Mouse (Mus musculus) gastrocnemius, adult 8-10 months (tissue): ENCODE results near the gene Il1rl1. TPM values are rescaled to one million over a fixed set of nuclear protein-coding genes. Genes with fewer than 3 reads are reported as not detected.

ENCODE experiments used
- total RNA-seq, 4 experiments: library from RNA; stranded (reverse); gene quantifications; 2 replicates each; pipeline ENCODE4 v1.2.4; 2022

Gene Il1rl1
- total RNA-seq, 4 experiments from 2014 or later = 0.39 to 0.94 (median 0.52) TPM

Other genes with a start within 250 kb of the Il1rl1 start
- 1 to 10 TPM; 1.3 to 3.0 (median 2.0) TPM for gene Il1r1, start 204.5 kb upstream of the Il1rl1 start, total RNA-seq
- gene Il1rl2, start 105.0 kb upstream of the Il1rl1 start, total RNA-seq = 1 to 10 TPM in 1 of 4 experiments, under 1 TPM in 3; 0.27 to 1.6 (median 0.49) TPM
- gene Il18r1, start 36.0 kb downstream of the Il1rl1 start, total RNA-seq = under 1 TPM in 2 of 4 experiments, not detected in 2; 0.13 to 0.19 TPM
- not detected for gene Il18rap, start 85.8 kb downstream of the Il1rl1 start, total RNA-seq
- gene Slc9a4, start 150.5 kb downstream of the Il1rl1 start, total RNA-seq = under 1 TPM; 0.12 to 0.82 (median 0.57) TPM